Mouse (Mus musculus) lung, postnatal 4 days (tissue): ENCODE data around the gene Scn4b.

ENCODE experiments used
- DNase-seq, 2 experiments: peaks; one replicate each; pipeline ENCODE4 v3.0.0; 2021

Gene Scn4b

GRCm38 (mm10) chr9:45138191-45139032 lies at the start of gene Scn4b:
Scn4b (plus strand) TSS chr9:45138395.
- peak; percentile 33 to 50 for DNase-seq

- DNase-seq, result no peak
Observed at GRCm38 (mm10) chr9:45090811-45091210, 47.4 kb upstream of the Scn4b start.

DNA sequence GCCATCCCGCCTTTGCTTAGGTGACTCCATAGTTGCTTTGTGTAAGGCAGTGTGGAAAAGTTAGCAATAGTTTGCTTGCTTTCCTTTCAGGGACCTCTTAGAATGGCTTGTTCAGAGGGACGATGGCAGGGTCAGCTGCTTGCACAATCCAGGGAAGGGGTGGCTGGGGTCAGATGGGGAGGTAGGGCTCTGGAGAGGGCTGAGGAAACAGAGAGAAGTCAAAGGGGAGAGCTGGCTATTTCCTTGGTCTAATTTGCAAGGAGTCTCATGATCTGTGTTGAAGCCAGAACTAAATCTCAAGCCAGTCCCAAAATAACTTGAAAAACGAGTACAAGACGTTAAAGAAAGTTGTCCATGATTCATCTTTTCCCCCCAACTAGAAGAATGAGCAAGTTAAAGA lies 45.6 kb upstream of the Scn4b start:
- DNase-seq, result peak in 1 of 2 experiments; percentile 9

- DNase-seq, result peak; percentile 38 to 64
Observed at GRCm38 (mm10) chr9:45095149-45095937, 42.9 kb upstream of the Scn4b start.

GRCm38 (mm10) chr9:45097877-45098276 lies 40.3 kb upstream of the Scn4b start:
- DNase-seq, result no peak

DNA sequence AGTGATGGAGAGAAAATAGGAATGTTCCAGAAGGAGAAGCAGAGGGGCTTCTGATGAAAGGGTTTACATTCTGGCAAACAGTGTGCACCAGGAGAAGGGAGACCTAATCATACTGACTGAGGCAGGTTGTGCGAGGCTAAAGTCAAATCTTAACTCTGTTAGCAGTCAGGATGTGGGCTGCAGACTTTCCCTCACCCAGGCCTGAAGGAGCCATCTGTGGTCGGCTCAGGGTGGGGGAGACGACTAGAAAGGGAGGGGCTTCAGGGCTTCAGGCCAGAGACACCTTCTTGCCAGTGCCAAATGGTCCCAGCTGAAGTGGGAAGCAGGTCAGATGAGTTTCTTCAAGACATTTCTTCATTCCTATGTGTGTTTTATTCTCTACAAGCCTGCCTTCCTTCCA lies 39.8 kb upstream of the Scn4b start:
- DNase-seq, result no peak

GRCm38 (mm10) chr9:45102528-45102927 lies 35.7 kb upstream of the Scn4b start:
- no peak for DNase-seq

GRCm38 (mm10) chr9:45103211-45103979 lies 34.8 kb upstream of the Scn4b start:
- DNase-seq, result no peak

- no peak for DNase-seq
Observed at GRCm38 (mm10) chr9:45105596-45106374, 32.4 kb upstream of the Scn4b start.

DNA sequence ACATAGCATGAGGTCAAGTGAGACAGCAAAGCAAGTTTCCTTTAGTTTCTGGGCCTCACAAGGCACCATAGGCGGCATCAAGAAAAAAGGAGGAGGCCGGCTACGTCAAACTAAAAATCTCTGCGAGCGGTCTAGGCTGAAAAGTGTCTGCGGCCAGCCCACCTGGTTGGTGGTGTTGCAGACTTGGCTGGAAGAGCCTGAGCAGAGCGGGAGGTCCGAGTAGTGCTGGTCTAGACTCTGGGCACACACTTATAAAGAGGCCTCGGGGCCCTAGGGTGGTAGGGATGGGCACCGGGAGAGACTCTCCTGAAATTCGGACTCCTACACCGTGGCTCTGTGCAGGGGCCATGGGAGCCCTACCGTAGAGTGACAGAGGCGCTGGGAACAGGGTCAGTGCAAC lies 22.5 kb upstream of the Scn4b start:
- DNase-seq, result peak; percentile 27 to 42

DNA sequence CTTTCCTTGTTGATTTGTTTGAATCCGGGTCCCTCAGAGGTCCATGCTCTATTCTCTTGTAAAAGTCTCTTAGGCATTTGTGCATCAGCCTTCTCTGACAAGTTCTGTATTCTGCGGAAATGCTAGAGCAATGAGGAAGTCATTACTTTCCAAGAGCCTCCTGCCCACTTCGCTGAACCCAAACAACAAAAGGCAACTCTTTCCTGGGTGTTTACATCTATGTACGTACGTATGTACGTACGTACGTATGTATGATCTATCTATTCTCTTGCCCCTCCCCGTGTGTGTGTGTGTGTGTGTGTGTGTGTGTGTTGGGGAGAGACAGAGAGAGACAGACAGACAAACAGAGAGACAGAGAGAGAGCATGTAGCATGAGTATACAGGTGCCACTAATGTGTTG lies 21.4 kb upstream of the Scn4b start:
- DNase-seq, result no peak

DNA sequence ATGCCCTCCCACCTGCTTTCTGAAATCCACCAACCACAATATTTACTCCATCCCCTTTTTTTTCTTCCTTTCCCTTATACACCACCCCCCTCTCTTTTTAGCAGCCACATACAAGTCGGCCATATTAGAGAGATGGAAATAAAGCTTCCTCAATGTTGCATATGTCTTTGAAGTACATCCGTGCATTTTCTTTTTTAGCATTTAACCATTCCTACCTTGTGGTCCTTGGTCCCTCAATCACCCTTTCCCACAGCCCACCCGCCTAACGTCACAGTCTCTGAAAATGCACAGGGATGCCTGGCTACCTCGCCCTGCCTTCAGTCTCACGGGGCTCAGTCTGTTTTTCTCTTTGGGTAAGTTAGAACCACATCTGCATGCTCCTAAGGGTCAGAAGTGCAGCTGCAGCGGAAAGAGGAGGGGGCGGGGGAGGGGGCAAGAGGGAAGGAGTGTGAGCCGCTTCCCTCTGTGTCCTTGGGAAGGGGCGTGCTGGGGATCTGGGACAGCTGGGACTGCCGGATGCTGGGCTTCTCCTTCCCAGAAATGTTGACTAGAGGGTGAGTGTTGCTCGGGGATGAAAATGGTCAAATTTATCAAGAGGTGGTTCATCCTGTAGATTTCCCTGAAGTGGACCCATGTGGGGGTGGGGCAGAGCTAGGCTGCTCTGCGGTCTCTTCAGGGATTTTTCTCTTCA lies 20.3 kb upstream of the Scn4b start, which contains the start of gene Scn2b:
Gene Scn2b, plus strand, starts transcription at position 42 of the 691 bp plus-strand sequence.
- peak; percentile 12 to 39 for DNase-seq

- no peak for DNase-seq
Observed at GRCm38 (mm10) chr9:45118552-45118951, 19.6 kb upstream of the Scn4b start.

DNA sequence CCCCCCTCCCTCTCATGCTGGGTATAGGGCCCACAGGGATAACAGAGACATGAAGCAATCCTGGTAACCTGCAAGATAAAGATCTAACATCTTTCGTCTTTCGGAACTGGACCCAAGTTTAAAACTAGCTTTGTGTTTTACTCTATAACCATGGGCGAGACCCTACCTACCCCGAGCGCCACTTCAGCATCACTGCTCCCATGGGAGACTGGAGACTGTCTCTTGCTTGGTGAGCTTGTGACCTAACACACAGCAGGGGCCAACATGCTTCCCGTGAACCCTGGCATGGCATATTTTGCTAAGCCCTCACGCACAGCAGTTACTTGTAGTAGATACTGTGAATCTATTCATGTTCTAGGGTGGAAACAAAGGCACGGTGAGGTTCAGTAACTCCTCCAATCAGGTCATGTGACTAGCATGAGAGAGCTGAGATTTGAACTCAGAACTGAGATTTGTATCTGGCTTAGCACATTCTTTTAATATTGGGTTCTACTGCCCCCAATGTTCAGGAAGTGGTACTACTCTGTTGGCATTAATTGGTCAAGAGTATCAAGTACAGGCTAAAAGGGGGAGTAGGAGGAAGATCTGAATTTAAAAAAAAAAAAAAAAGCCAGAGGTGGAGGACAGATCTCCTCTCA lies 18.8 kb upstream of the Scn4b start:
- DNase-seq, result no peak

- no peak for DNase-seq
Observed at GRCm38 (mm10) chr9:45119954-45120530, 18.2 kb upstream of the Scn4b start.

DNA sequence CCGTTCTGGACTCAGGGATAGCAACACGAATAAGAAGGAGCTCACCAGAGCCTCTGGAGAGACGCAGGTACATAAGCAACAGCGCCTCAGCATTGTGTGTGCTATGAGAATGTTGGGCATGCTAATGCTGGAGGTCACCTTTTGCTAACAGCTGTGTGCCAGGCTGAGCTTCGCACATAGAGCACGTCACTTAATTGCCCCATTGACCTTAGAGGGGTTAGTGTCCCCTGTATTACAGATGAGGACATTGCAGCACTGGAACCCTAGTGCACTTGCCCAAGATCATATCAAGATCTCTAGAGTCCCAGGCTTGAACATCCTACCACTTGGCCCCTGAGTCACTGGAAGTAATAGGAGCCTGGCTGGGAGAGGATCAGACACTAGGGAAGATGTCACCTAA lies 17.6 kb upstream of the Scn4b start:
- no peak for DNase-seq

GRCm38 (mm10) chr9:45121001-45121400 lies 17.2 kb upstream of the Scn4b start:
- DNase-seq, result no peak

DNA sequence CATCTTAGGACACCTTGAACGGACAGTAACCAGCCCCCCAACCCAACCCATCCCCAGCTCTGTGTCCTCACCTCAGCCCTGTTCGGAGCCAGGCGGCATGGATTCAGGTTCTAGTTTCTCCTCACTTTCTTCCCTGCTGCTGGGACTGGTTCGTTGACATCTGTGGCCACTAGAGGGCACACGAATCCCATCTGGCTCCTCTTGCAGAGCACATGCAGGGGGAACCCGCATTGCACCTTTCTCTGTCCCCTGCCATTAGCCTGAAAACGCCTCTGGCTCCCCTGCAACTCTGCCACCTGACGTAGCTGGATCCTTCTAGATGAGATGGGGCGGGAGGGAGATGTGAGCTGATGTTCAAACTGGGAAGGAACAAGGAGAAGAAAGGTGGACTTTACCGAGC lies 16.4 kb upstream of the Scn4b start:
- DNase-seq, result peak; percentile 69 to 81

DNA sequence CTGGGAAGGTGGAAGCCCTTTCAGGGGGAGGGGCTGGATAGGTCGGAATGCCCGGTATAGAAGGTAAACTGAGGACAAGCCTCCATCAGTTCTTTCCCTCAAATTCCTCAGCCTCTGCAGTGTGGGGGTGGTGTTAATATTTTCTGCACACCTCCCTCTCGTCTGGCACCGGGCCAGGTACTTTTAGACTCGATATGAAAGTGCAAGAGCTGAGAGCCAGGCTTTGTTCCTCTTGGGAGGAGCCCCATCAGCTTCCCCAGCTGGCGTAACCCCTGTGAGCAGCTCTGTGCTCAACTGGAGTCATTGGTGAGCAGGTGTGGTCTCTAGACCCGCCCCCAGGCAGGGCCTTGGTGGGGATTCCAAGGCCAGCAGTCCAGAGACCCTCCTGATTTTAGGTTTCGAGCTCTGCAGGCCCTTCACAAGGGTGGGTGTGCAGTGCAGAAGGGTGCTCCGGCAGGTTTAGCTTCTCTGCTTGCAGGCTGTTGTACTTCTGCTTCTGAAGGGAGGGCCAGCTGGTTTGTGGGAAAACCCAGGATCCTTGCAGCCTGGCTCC lies 15.9 kb upstream of the Scn4b start:
- peak; percentile 50 to 60 for DNase-seq

GRCm38 (mm10) chr9:45125211-45125610 lies 13.0 kb upstream of the Scn4b start:
- DNase-seq, result no peak
